Mouse (Mus musculus): ENCODE measurements at regions not wholly inside any gene's neighbourhood (a gene's known extent, or its start where the extent isn't known, plus 50 kb on each side); places are given as distances from the start of the nearest gene placed in this dataset.
A peak's percentile ranks its signal among the peaks of the same experiment; 100 is the strongest.

DNA sequence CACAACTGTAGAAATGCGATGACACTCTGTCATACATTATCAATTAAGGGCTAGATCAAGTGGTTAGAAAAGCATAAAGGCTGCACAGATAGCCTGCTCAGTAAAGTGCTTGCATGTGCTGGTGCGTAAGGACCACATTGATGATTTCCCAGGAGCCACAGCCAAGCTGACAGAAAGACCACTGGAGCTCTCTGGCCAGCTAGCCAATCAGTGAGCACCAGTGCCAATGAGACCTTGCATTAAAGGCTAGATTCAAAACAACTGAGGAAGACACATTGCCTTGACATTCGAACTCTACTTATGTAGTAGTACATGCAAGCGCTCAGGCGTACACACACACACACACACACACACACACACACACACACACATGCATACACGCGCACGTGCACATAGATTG lies 96.1 kb upstream of the App start:
- no peak overlapping the region for H3K9ac ChIP-seq (replicated peaks; ENCODE audit: low read depth, low read length)
- no peak for DNase-seq (ENCODE audit: low spot score)
- H3K9me3 ChIP-seq (replicated peaks; ENCODE audit: control insufficient read depth, low read length) = no peaks in the 10 kb centered on the region
- no peak overlapping the region for H3K27ac ChIP-seq (ENCODE audit: low read depth)
- H3K36me3 ChIP-seq (replicated peaks; ENCODE audit: control insufficient read depth, insufficient read depth, low read length) = no peaks in the 10 kb centered on the region
- no peak overlapping the region for H3K4me3 ChIP-seq (ENCODE audit: low read depth, low read length)
- WGBS = 86% methylated on average over 8 of the region's 8 CpGs
- no peak for ATAC-seq (ENCODE audit: insufficient read depth, low read depth)
- no peaks in the 10 kb centered on the region for H3K27me3 ChIP-seq (ENCODE audit: control insufficient read depth, insufficient read depth, low read length)
- no peak overlapping the region for H3K4me2 ChIP-seq (ENCODE audit: low read depth, low read length)
- peaks cover 6% of the 10 kb centered on the region for H3K4me1 ChIP-seq (ENCODE audit: control insufficient read depth, insufficient read depth)
- TF ChIP-seq CTCF (IDR thresholded peaks at IDR 0.05; ENCODE audit: low read depth) (no peak), EP300 (IDR thresholded peaks at IDR 0.05; ENCODE audit: low read depth) (no peak)

GRCm38 (mm10) chr16:85259838-85260237 lies 86.3 kb upstream of the App start:
- H3K4me1 ChIP-seq (ENCODE audit: control insufficient read depth, insufficient read depth) = no peaks in the 10 kb centered on the region
- no peak overlapping the region for H3K4me3 ChIP-seq (ENCODE audit: low read depth, low read length)
- H3K9me3 ChIP-seq (replicated peaks; ENCODE audit: control insufficient read depth, low read length) = no peaks in the 10 kb centered on the region
- no peak overlapping the region for H3K27ac ChIP-seq (ENCODE audit: low read depth)
- no peak overlapping the region for H3K9ac ChIP-seq (replicated peaks; ENCODE audit: low read depth, low read length)
- no peak for DNase-seq (ENCODE audit: low spot score)
- no peaks in the 10 kb centered on the region for H3K27me3 ChIP-seq (ENCODE audit: control insufficient read depth, insufficient read depth, low read length)
- no peak for ATAC-seq (ENCODE audit: insufficient read depth, low read depth)
- no peak overlapping the region for H3K4me2 ChIP-seq (ENCODE audit: low read depth, low read length)
- no peaks in the 10 kb centered on the region for H3K36me3 ChIP-seq (replicated peaks; ENCODE audit: control insufficient read depth, insufficient read depth, low read length)
- no peak for TF ChIP-seq EP300 (IDR thresholded peaks at IDR 0.05; ENCODE audit: low read depth)
- TF ChIP-seq CTCF (IDR thresholded peaks at IDR 0.05; ENCODE audit: low read depth) = no peak
- 61% methylated on average over 4 of the region's 4 CpGs for WGBS

DNA sequence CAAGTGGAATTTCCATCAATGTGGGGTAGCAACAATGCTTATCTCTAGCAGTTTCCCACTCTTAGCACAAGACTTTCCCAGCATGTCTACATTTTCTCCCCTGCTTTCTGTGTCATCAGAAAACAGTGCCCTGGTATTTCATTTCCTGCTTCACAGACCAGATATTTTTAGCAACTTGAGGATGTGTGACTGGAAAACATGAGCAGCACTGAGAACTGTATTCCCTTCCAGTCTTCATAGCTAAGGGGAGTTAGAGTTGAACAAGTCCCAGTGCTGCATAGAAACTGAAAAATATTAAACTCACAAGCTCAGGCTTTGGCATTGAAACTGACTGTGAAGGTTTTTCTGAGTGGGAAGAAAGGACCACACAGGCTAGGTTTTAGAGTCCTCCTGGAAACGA lies 73.7 kb upstream of the App start:
- 0 out of 2 replicates have a peak, but pooled peaks have one; percentile 17 for ATAC-seq (ENCODE audit: insufficient read depth, low read depth)
- no peak overlapping the region for H3K27ac ChIP-seq (ENCODE audit: low read depth)

DNA sequence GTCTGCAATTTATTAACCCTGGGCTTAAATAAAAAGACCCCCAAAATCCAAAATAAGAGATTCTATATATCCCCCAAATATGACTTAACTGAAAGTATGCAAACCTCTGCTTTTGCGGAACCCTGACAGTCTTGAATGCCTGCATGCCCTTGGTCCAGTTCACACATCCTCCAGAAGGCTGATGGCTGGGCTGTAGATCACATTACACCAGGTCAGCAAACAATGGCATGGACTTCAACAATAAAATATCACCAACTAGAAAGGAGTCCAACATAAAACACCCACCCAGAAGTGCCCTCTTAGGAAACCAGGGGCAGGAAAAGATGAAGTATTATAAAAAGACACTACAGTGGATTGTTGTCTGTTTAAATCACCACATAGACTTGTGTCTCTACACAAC lies 59.5 kb upstream of the App start:
- H3K9ac ChIP-seq (replicated peaks; ENCODE audit: low read depth, low read length) = no peak overlapping the region
- H3K9me3 ChIP-seq (replicated peaks; ENCODE audit: control insufficient read depth, low read length) = no peaks in the 10 kb centered on the region
- WGBS = 97% methylated on average over 1 of the region's 1 CpGs
- H3K4me3 ChIP-seq (ENCODE audit: low read depth, low read length) = no peak overlapping the region
- H3K4me1 ChIP-seq (ENCODE audit: control insufficient read depth, insufficient read depth) = no peaks in the 10 kb centered on the region
- TF ChIP-seq CTCF (IDR thresholded peaks at IDR 0.05; ENCODE audit: low read depth) (no peak), EP300 (IDR thresholded peaks at IDR 0.05; ENCODE audit: low read depth) (no peak)
- H3K27ac ChIP-seq (ENCODE audit: low read depth) = no peak overlapping the region
- no peak for DNase-seq (ENCODE audit: low spot score)
- no peak overlapping the region for H3K4me2 ChIP-seq (ENCODE audit: low read depth, low read length)
- no peak for ATAC-seq (ENCODE audit: insufficient read depth, low read depth)
- H3K27me3 ChIP-seq (ENCODE audit: control insufficient read depth, insufficient read depth, low read length) = no peaks in the 10 kb centered on the region
- H3K36me3 ChIP-seq (replicated peaks; ENCODE audit: control insufficient read depth, insufficient read depth, low read length) = no peaks in the 10 kb centered on the region

More for the DNA sequence above, 73.7 kb upstream of the App start:
- no peak overlapping the region for H3K9ac ChIP-seq (replicated peaks; ENCODE audit: low read depth, low read length)
- 60% methylated on average over 1 of the region's 1 CpGs for WGBS
- H3K36me3 ChIP-seq (replicated peaks; ENCODE audit: control insufficient read depth, insufficient read depth, low read length) = no peaks in the 10 kb centered on the region
- no peak overlapping the region for H3K4me3 ChIP-seq (ENCODE audit: low read depth, low read length)
- H3K9me3 ChIP-seq (replicated peaks; ENCODE audit: control insufficient read depth, low read length) = no peaks in the 10 kb centered on the region
- H3K27me3 ChIP-seq (ENCODE audit: control insufficient read depth, insufficient read depth, low read length) = no peaks in the 10 kb centered on the region
- peak; percentile 18 for DNase-seq (ENCODE audit: low spot score)
- no peaks in the 10 kb centered on the region for H3K4me1 ChIP-seq (ENCODE audit: control insufficient read depth, insufficient read depth)
- H3K4me2 ChIP-seq (ENCODE audit: low read depth, low read length) = no peak overlapping the region
- TF ChIP-seq EP300 (IDR thresholded peaks at IDR 0.05; ENCODE audit: low read depth) (no peak), CTCF (IDR thresholded peaks at IDR 0.05; ENCODE audit: low read depth) (no peak)

DNA sequence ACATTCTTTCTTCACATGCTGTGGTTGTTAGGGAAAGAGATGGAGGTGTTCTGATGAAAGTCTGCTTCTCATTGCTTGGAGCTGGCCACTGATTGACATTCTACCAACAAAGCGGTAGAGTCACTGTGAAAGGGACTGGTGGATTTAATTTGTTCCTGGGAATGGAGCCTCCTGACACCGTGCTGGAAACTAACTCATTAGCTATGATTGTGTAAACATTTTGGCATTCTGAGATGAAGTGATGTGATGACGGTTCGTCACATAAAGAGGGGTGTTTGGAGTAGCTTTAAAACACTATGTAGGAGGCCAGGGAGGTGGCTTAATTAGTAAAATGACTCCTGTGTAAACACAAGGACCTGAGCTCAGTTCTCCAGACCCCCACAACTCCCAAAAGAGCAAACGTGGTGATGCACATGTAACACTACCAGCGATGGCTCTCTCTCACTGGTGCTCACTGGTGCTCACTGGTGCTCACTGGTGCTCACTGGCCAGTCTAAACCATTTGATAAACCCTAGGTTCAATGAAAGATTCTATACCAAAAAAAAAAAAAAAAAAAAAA lies 58.4 kb upstream of the App start:
- TF ChIP-seq CTCF (IDR thresholded peaks at IDR 0.05; ENCODE audit: low read depth) = no peak
- TF ChIP-seq EP300 (IDR thresholded peaks at IDR 0.05; ENCODE audit: low read depth) = no peak
- ATAC-seq (ENCODE audit: insufficient read depth, low read depth) = no peak

DNA sequence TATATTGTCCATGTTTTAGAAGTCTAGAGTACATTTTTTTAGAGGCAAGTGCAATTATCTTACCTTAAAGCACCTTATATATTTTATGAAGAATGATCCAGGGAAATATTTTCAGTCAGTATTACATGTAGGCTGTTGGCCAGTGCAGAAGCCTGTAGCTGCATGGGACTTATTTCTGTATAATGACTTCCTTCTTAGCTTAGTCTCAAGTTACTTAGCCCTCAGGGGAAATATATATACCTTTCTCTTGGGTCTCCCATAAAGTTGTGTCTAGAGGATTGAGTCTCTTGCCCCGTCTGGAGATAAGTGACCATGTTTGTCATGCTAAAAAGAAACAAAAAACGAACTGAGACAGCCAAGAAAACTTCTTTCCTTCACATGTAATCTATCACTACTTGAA lies 57.8 kb upstream of the App start:
- no peak overlapping the region for H3K4me2 ChIP-seq (ENCODE audit: low read depth, low read length)
- H3K36me3 ChIP-seq (replicated peaks; ENCODE audit: control insufficient read depth, insufficient read depth, low read length) = no peaks in the 10 kb centered on the region
- H3K9me3 ChIP-seq (replicated peaks; ENCODE audit: control insufficient read depth, low read length) = no peaks in the 10 kb centered on the region
- DNase-seq (ENCODE audit: low spot score) (no peak), ATAC-seq (ENCODE audit: insufficient read depth, low read depth) (no peak)
- H3K27me3 ChIP-seq (ENCODE audit: control insufficient read depth, insufficient read depth, low read length) = no peaks in the 10 kb centered on the region
- 68% methylated on average over 2 of the region's 2 CpGs for WGBS
- H3K4me3 ChIP-seq (ENCODE audit: low read depth, low read length) = no peak overlapping the region
- TF ChIP-seq CTCF (IDR thresholded peaks at IDR 0.05; ENCODE audit: low read depth) (no peak), EP300 (IDR thresholded peaks at IDR 0.05; ENCODE audit: low read depth) (no peak)
- no peak overlapping the region for H3K9ac ChIP-seq (replicated peaks; ENCODE audit: low read depth, low read length)
- no peaks in the 10 kb centered on the region for H3K4me1 ChIP-seq (ENCODE audit: control insufficient read depth, insufficient read depth)
- H3K27ac ChIP-seq (ENCODE audit: low read depth) = no peak overlapping the region

More for the DNA sequence above, 58.4 kb upstream of the App start:
- Histone ChIP-seq H3K4me3 (ENCODE audit: low read depth, low read length) (no peak overlapping the region), H3K9ac (replicated peaks; ENCODE audit: low read depth, low read length) (no peak overlapping the region), H3K4me1 (ENCODE audit: control insufficient read depth, insufficient read depth) (no peaks in the 10 kb centered on the region), H3K36me3 (replicated peaks; ENCODE audit: control insufficient read depth, insufficient read depth, low read length) (no peaks in the 10 kb centered on the region), H3K9me3 (replicated peaks; ENCODE audit: control insufficient read depth, low read length) (no peaks in the 10 kb centered on the region), H3K27me3 (ENCODE audit: control insufficient read depth, insufficient read depth, low read length) (no peaks in the 10 kb centered on the region), H3K4me2 (ENCODE audit: low read depth, low read length) (no peak overlapping the region), H3K27ac (ENCODE audit: low read depth) (no peak overlapping the region)
- DNase-seq (ENCODE audit: low spot score) = no peak
- WGBS = 63% methylated on average over 6 of the region's 6 CpGs

All from heart, postnatal 0 days (tissue).